Mouse (Mus musculus) embryonic facial prominence, embryonic 12.5 days (tissue): ENCODE data around the gene Lrmda. TPM values are rescaled to one million over a fixed set of nuclear protein-coding genes. Genes with fewer than 3 reads are reported as not detected.

Experiments
- ATAC-seq: fragments of 200-750 bp; cut with Nextera tagmentation; 2 replicates; pipeline ENCODE4 v1.8.0; 2017; ENCODE audit not compliant: insufficient number of reproducible peaks, insufficient read depth, low FRiP score, low TSS enrichment
- H3K27ac ChIP-seq: fragments of 300-500 bp; sonication (generic); 2 replicates; pipeline ENCODE4 v1.5.1; 2016; ENCODE audit warnings: mild to moderate bottlenecking
- H3K27me3 ChIP-seq: fragments of 300-500 bp; sonication (generic); 2 replicates; pipeline ENCODE4 v1.6.1; 2016; ENCODE audit warnings: mild to moderate bottlenecking, moderate library complexity
- H3K36me3 ChIP-seq: fragments of 300-500 bp; sonication (generic); 2 replicates; pipeline ENCODE4 v1.6.1; 2016; ENCODE audit warnings: mild to moderate bottlenecking
- H3K4me1 ChIP-seq: fragments of 300-500 bp; sonication (generic); 2 replicates; pipeline ENCODE4 v1.6.1; 2016
- H3K4me2 ChIP-seq: fragments of 300-500 bp; sonication (generic); replicated peaks from 2 replicates; pipeline ENCODE4 v1.6.1; 2016; ENCODE audit warnings: mild to moderate bottlenecking, moderate library complexity
- H3K4me3 ChIP-seq: fragments of 300-500 bp; sonication (generic); 2 replicates; pipeline ENCODE4 v1.5.1; 2016; ENCODE audit warnings: mild to moderate bottlenecking
- H3K9ac ChIP-seq: fragments of 300-500 bp; sonication (generic); 2 replicates; pipeline ENCODE4 v1.6.1; 2016; ENCODE audit warnings: mild to moderate bottlenecking, moderate library complexity
- H3K9me3 ChIP-seq: fragments of 300-500 bp; sonication (generic); 2 replicates; pipeline ENCODE4 v1.6.1; 2016; ENCODE audit warnings: mild to moderate bottlenecking, moderate library complexity
- WGBS: fragments of 180-500 bp; shearing (Covaris S2); methylation state at CpG from one replicate; pipeline ENCODE4 v1.1.7; 2016; 5-methylcytosine and 5-hydroxymethylcytosine counted together
- polyA plus RNA-seq: library from polyadenylated mRNA; unstranded; fragments of >200 nt; fragmentation: Nextera tagmentation; extraction: Ambion mirVana; gene quantifications from 2 replicates; pipeline ENCODE4 v1.2.1, GENCODE M21; 2016

The Lrmda gene
- polyA plus RNA-seq, 1 experiment from 2014 or later = 0.28 TPM

- H3K9me3 ChIP-seq = no peaks in the 10 kb centered on the region
- no peak overlapping the region for H3K9ac ChIP-seq
- no peak overlapping the region for H3K4me3 ChIP-seq
- H3K27ac ChIP-seq = no peak overlapping the region
- H3K4me1 ChIP-seq = no peaks in the 10 kb centered on the region
- H3K36me3 ChIP-seq = no peaks in the 10 kb centered on the region
- 58% methylated on average over 8 of the region's 8 CpGs for WGBS
- no peaks in the 10 kb centered on the region; the same call in 1 of the 2 replicates for H3K27me3 ChIP-seq
- ATAC-seq = no peak
- no peak overlapping the region for H3K4me2 ChIP-seq
Measured at GRCm38 (mm10) chr14:22668302-22668701, 648.8 kb downstream of the Lrmda start.

- H3K4me3 ChIP-seq = no peak overlapping the region
- no peaks in the 10 kb centered on the region for H3K9me3 ChIP-seq
- WGBS = 63% methylated on average over 6 of the region's 6 CpGs
- H3K27ac ChIP-seq = no peak overlapping the region
- no peaks in the 10 kb centered on the region for H3K36me3 ChIP-seq
- no peak overlapping the region for H3K9ac ChIP-seq
- no peaks in the 10 kb centered on the region for H3K4me1 ChIP-seq
- H3K4me2 ChIP-seq = no peak overlapping the region
- no peak for ATAC-seq
- no peaks in the 10 kb centered on the region; the same call in 1 of the 2 replicates for H3K27me3 ChIP-seq
Measured at GRCm38 (mm10) chr14:22668711-22669110, 649.2 kb downstream of the Lrmda start.

- Histone ChIP-seq H3K9ac (no peak overlapping the region), H3K27me3 (no peaks in the 10 kb centered on the region), H3K4me3 (no peak overlapping the region), H3K27ac (no peak overlapping the region), H3K36me3 (no peaks in the 10 kb centered on the region), H3K4me2 (no peak overlapping the region), H3K9me3 (no peaks in the 10 kb centered on the region), H3K4me1 (no peaks in the 10 kb centered on the region)
- ATAC-seq = no peak
- WGBS = 41% methylated on average over 5 of the region's 5 CpGs
Measured at GRCm38 (mm10) chr14:22673581-22673980, 654.1 kb downstream of the Lrmda start.

DNA sequence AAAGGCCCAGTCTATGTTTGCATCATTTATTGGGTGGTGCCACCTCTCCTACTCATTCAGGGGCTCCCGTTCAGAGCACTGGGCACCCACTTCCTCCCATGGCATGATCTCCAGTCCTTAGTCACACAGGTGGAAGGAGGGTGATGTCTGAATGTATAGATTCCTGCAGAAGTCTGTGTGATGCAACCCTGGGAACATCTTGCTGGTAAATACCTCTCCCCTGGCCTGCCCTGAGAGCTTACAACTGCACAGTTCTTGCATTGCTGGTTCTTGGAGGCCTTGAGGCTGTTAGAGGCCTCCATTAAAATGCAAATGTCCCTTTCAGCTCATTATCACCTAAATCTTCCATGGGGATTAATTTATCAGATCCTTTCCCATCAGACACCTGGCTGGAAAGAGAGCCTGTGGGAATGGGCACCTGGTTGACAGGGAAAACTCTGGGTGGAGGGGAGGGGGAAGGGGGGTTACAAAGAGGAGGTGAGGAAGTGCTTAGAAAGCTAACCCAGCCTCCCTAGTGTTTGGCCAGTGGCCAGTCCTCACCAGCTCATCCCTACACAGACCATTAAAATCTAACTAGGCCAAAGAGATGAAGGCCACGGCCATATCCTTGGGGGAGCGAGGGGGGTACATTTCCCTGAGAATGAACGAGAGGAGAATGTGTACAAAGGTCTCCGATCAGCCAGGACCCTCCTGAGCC, 659.6 kb downstream of the Lrmda start:
- H3K27me3 ChIP-seq = no peaks in the 10 kb centered on the region
- H3K9me3 ChIP-seq = no peaks in the 10 kb centered on the region
- H3K4me3 ChIP-seq = no peak overlapping the region
- H3K9ac ChIP-seq = no peak overlapping the region
- no peaks in the 10 kb centered on the region for H3K4me1 ChIP-seq
- ATAC-seq = no peak
- H3K27ac ChIP-seq = no peak overlapping the region
- no peak overlapping the region for H3K4me2 ChIP-seq
- 83% methylated on average over 5 of the region's 5 CpGs for WGBS
- no peaks in the 10 kb centered on the region for H3K36me3 ChIP-seq

DNA sequence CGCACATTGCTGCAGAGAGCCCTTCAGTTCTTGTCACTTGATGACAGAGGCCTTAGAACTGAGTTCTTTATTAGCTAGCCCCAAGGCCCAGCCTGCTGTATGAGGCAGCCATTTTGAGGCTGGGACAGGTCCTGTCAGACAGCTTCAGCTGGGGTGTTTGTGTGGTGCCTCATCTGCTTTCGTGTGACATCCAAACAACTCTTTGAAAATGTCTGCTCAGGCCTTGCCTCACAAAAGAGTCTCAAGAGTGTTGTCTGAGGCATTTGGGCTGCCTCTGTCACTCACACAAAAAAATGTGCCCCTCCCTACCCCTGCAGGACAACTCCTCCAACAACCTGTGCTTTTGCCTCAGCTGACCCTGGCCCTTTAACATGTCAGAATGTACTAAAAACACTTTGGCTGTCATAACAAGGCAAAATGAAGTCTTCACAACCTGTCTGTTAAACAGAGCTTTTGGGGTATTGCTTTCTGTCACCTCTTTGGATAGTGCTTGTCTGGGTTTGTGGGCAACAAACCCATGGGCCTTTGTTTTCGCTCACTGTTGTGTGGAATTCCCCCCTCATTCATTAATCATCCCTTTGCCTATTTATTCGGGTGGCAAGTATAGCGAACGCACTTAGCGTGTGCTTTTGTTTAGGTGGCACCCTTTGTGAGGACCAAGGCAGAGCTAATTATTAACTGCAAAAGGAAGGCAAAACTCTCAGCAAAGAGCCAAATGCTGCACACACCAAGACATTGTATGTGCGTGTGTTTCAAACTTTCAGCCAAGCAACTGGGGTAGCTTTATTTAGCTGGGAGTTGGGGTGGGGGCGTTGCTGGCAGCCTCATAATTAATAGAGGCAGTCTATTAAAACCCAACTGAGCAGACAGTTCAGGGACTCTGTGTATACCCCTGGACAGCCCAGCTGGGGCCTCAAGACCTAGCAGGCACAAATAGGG, 660.5 kb downstream of the Lrmda start:
- no peak overlapping the region for H3K27ac ChIP-seq

DNA sequence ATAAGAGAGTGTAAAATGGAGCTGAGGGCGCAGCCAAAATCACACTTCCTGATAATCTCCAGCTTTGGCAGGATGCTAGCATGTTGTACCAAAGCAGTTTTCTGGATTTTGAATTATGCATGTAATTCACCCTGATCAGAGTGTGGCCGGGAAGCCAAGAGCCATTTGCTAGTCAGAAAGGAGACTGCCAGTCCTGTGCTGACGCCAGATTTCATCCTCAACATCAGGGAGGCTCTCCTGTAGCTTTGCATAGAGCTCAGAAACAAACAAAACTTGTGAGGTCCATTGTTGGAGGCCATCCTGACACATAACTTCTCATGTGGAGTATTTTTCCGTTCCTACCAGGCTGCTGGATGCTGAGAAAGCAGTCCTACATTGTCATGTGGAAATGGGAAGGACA, 667.4 kb downstream of the Lrmda start:
- Histone ChIP-seq H3K27ac (0 out of 2 replicates have a peak overlapping the region, but pooled peaks have one; percentile 6), H3K4me3 (no peak overlapping the region), H3K36me3 (no peaks in the 10 kb centered on the region), H3K27me3 (no peaks in the 10 kb centered on the region), H3K4me2 (no peak overlapping the region), H3K9ac (no peak overlapping the region), H3K9me3 (no peaks in the 10 kb centered on the region), H3K4me1 (no peaks in the 10 kb centered on the region)
- WGBS = 76% methylated on average over 4 of the region's 4 CpGs
- ATAC-seq = no peak

More for the DNA sequence above, 660.5 kb downstream of the Lrmda start:
- WGBS = 75% methylated on average over 9 of the region's 9 CpGs
- no peak for ATAC-seq
- no peak overlapping the region for H3K4me3 ChIP-seq
- H3K36me3 ChIP-seq = no peaks in the 10 kb centered on the region
- H3K4me1 ChIP-seq = no peaks in the 10 kb centered on the region
- H3K27me3 ChIP-seq = no peaks in the 10 kb centered on the region
- no peak overlapping the region for H3K4me2 ChIP-seq
- no peak overlapping the region for H3K9ac ChIP-seq
- no peaks in the 10 kb centered on the region for H3K9me3 ChIP-seq

GRCm38 (mm10) chr14:22688399-22688798, 668.9 kb downstream of the Lrmda start:
- no peak for ATAC-seq
- H3K36me3 ChIP-seq = no peaks in the 10 kb centered on the region

GRCm38 (mm10) chr14:22695448-22695847, 675.9 kb downstream of the Lrmda start:
- Histone ChIP-seq H3K4me2 (no peak overlapping the region), H3K4me1 (peaks cover 9% of the 10 kb centered on the region; the same call in 1 of the 2 replicates), H3K4me3 (no peak overlapping the region), H3K9ac (no peak overlapping the region), H3K36me3 (no peaks in the 10 kb centered on the region), H3K9me3 (no peaks in the 10 kb centered on the region), H3K27me3 (no peaks in the 10 kb centered on the region), H3K27ac (no peak overlapping the region)
- 0 out of 2 replicates have a peak, but pooled peaks have one; percentile 15 for ATAC-seq
- 48% methylated on average over 6 of the region's 6 CpGs for WGBS

More at GRCm38 (mm10) chr14:22688399-22688798, 668.9 kb downstream of the Lrmda start:
- no peak overlapping the region for H3K4me3 ChIP-seq
- H3K4me1 ChIP-seq = no peaks in the 10 kb centered on the region
- no peak overlapping the region for H3K9ac ChIP-seq
- WGBS = 76% methylated on average over 2 of the region's 2 CpGs
- no peak overlapping the region for H3K27ac ChIP-seq
- H3K9me3 ChIP-seq = no peaks in the 10 kb centered on the region
- H3K4me2 ChIP-seq = no peak overlapping the region
- H3K27me3 ChIP-seq = no peaks in the 10 kb centered on the region

DNA sequence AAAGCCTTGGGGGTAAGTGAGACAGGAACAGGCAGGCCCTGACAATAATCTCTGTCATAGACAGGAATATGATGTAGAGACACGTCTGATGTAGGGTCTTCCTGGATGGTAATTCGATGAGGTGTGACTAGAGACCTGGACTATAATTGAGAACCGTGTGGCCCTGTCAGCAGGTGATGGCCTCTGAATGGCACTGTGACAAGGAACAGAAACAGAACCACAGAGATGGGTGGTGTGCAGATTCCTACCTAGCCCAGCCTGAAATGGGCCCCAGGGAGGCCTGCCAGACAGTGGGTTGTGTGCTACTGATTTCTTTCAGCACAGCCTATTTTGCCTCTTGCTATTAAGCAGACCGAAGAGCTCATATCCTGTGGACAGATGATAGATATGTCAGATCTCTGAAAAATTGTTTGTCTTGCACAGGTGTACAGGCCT, 676.4 kb downstream of the Lrmda start:
- H3K4me1 ChIP-seq = peaks cover 9% of the 10 kb centered on the region; the same call in 1 of the 2 replicates
- H3K4me3 ChIP-seq = no peak overlapping the region
- H3K27ac ChIP-seq = no peak overlapping the region
- H3K4me2 ChIP-seq = no peak overlapping the region
- no peaks in the 10 kb centered on the region for H3K36me3 ChIP-seq
- no peak overlapping the region for H3K9ac ChIP-seq
- peak; percentile 60; the same call in 1 of the 2 replicates for ATAC-seq
- no peaks in the 10 kb centered on the region for H3K9me3 ChIP-seq
- no peaks in the 10 kb centered on the region for H3K27me3 ChIP-seq
- WGBS = 57% methylated on average over 4 of the region's 4 CpGs

GRCm38 (mm10) chr14:22700236-22700635, 680.7 kb downstream of the Lrmda start:
- Histone ChIP-seq H3K27me3 (no peaks in the 10 kb centered on the region), H3K4me2 (no peak overlapping the region), H3K9me3 (no peaks in the 10 kb centered on the region), H3K4me3 (no peak overlapping the region), H3K9ac (no peak overlapping the region), H3K4me1 (peaks cover 8% of the 10 kb centered on the region; the same call in 1 of the 2 replicates), H3K36me3 (no peaks in the 10 kb centered on the region), H3K27ac (no peak overlapping the region)
- no peak for ATAC-seq
- 89% methylated on average over 1 of the region's 1 CpGs for WGBS

GRCm38 (mm10) chr14:22700690-22701089, 681.2 kb downstream of the Lrmda start:
- Histone ChIP-seq H3K4me2 (no peak overlapping the region), H3K27me3 (no peaks in the 10 kb centered on the region), H3K9ac (no peak overlapping the region), H3K9me3 (no peaks in the 10 kb centered on the region), H3K36me3 (no peaks in the 10 kb centered on the region), H3K4me1 (peaks cover 3% of the 10 kb centered on the region; the same call in 1 of the 2 replicates), H3K4me3 (no peak overlapping the region), H3K27ac (no peak overlapping the region)
- 91% methylated on average over 2 of the region's 2 CpGs for WGBS
- ATAC-seq = no peak
